ENCODE assay signal across 8 mouse cellular contexts in the genomic region with DNA sequence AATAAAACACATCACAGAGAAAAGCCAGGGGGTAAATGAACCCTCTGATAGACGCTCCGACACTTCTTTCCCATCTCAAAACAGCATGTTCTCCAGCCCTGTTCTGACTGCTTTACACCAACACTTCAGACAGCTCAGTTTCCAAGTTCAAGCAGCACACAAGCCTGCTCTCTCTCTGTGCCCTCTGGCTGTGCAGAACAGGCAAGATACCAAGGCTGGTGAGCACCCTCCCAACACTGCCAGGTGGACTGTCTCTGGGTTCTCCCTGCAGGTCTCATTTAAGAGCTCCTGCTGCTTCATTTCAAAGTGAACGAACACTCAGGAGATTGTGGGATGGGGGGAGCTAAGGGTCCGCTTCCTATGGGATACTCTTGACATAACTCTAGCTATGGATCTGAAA. TPM values are rescaled to one million over a fixed set of nuclear protein-coding genes. Genes with fewer than 3 reads are reported as not detected.
DNase-seq lines count a peak whose midpoint lies in the region; ATAC-seq and TF ChIP-seq lines count a peak whose summit lies in the region.

No protein-coding gene starts in this region.

- H3K36me3 ChIP-seq in forebrain, embryonic 16.5 days (ENCODE audit: control insufficient read depth, insufficient read depth) = no peaks in the 10 kb centered on the region
- no peaks in the 10 kb centered on the region for H3K36me3 ChIP-seq in liver, embryonic 14.5 days (replicated peaks; ENCODE audit: control insufficient read depth, insufficient read depth, low read depth)
- H3K36me3 ChIP-seq in thymus, adult 2 months (ENCODE audit: control insufficient read depth, insufficient read depth, low read length) = no peaks in the 10 kb centered on the region

- H3K4me3 ChIP-seq in forebrain, embryonic 16.5 days (replicated peaks; ENCODE audit: low read length) = peak overlapping the region; percentile 63
- H3K4me3 ChIP-seq in liver, embryonic 14.5 days (ENCODE audit: insufficient read depth in 1 of 2, low read depth in 2 of 2, low read length in 2 of 2) = peak overlapping the region; percentile 74 to 89; a peak in 3 of 4 replicates
- H3K4me3 ChIP-seq in thymus, adult 2 months (ENCODE audit: control insufficient read depth, insufficient read depth, low read length) = no peak overlapping the region

- no peaks in the 10 kb centered on the region for H3K27me3 ChIP-seq in forebrain, embryonic 16.5 days (replicated peaks; ENCODE audit: control insufficient read depth, insufficient read depth, low read length)
- H3K27me3 ChIP-seq in liver, embryonic 14.5 days (ENCODE audit: control insufficient read depth, insufficient read depth, low read length) = no peaks in the 10 kb centered on the region
- H3K27me3 ChIP-seq in thymus, adult 2 months (ENCODE audit: control insufficient read depth, insufficient read depth, low read length) = no peaks in the 10 kb centered on the region

- no peak for TF ChIP-seq CTCF in liver, embryonic 14.5 days (IDR thresholded peaks at IDR 0.05; ENCODE audit: low read depth)
- TF ChIP-seq CTCF in thymus, adult 2 months (IDR thresholded peaks at IDR 0.05; ENCODE audit: borderline replicate concordance, control insufficient read depth, extremely low read depth, insufficient read depth, low read length, poor library complexity) = no peak

- H3K27ac ChIP-seq in forebrain, embryonic 16.5 days (ENCODE audit: low read length) = no peak overlapping the region
- H3K27ac ChIP-seq in liver, embryonic 14.5 days = no peak overlapping the region
- no peak overlapping the region for H3K27ac ChIP-seq in thymus, adult 2 months (ENCODE audit: control insufficient read depth, insufficient read depth, low read length)

- H3K4me2 ChIP-seq in forebrain, embryonic 16.5 days (ENCODE audit: low read length) = peak overlapping the region; percentile 80
- H3K4me2 ChIP-seq in liver, embryonic 14.5 days (ENCODE audit: low read depth) = peak overlapping the region; percentile 97

- H3K9ac ChIP-seq in forebrain, embryonic 16.5 days (replicated peaks; ENCODE audit: low read depth, low read length) = peak overlapping the region; percentile 69; the same call in 1 of the 2 replicates
- H3K9ac ChIP-seq in liver, embryonic 14.5 days (replicated peaks) = peak overlapping the region; percentile 72

- H3K9me3 ChIP-seq in forebrain, embryonic 16.5 days (ENCODE audit: control insufficient read depth, low read length) = no peaks in the 10 kb centered on the region
- no peaks in the 10 kb centered on the region for H3K9me3 ChIP-seq in liver, embryonic 14.5 days (ENCODE audit: control insufficient read depth, low read length)

- no peak for TF ChIP-seq POLR2A in thymus, adult 2 months (IDR thresholded peaks at IDR 0.05; ENCODE audit: control insufficient read depth, extremely low read depth, insufficient read depth, low read length, poor library complexity)

- H3K4me1 ChIP-seq in forebrain, embryonic 16.5 days (replicated peaks; ENCODE audit: control insufficient read depth, insufficient read depth, low read length) = peaks cover 49% of the 10 kb centered on the region
- peaks cover 18 to 31% of the 10 kb centered on the region in 2 experiments for H3K4me1 ChIP-seq in liver, embryonic 14.5 days (replicated peaks; ENCODE audit: control insufficient read depth in 2 of 2, insufficient read depth in 2 of 2, low read length in 1 of 2)
- peaks cover 10% of the 10 kb centered on the region for H3K4me1 ChIP-seq in thymus, adult 2 months (replicated peaks; ENCODE audit: control insufficient read depth, insufficient read depth, low read length)

- 45% methylated on average over 4 of the region's 4 CpGs for WGBS in forebrain, embryonic 16.5 days
- WGBS in liver, embryonic 14.5 days (ENCODE audit: insufficient replicate concordance) = 78% methylated on average over 4 of the region's 4 CpGs
- 87% methylated on average over 4 of the region's 4 CpGs for WGBS in thymus, adult 2 months

- TF ChIP-seq EP300 in liver, embryonic 14.5 days (IDR thresholded peaks at IDR 0.05; ENCODE audit: low read depth) = no peak

- peak; percentile 20 to 25 for DNase-seq in cerebellum, postnatal 25 days
- no peak for DNase-seq in cerebellum, adult 18-20 months
- DNase-seq in CD4-positive helper T cell, adult 2 months (ENCODE audit: low read depth, low spot score) = peak; percentile 6
- DNase-seq in liver, embryonic 14.5 days (ENCODE audit: low read depth in 3 of 3, low spot score in 3 of 3) = no peak
- DNase-seq in thymus, adult 2 months = no peak
- DNase-seq in ovary, adult 18-20 months (ENCODE audit: low spot score) = no peak
- DNase-seq in urinary bladder, postnatal 36 days (ENCODE audit: low spot score in 2 of 2) = no peak

- no peak for ATAC-seq in forebrain, embryonic 16.5 days
- no peak for ATAC-seq in liver, embryonic 14.5 days (ENCODE audit: insufficient read depth)

RNA-seq across cellular contexts. Expression of a gene that starts 1.5 kb away (rescaled TPM):
- 139 and 141 TPM in 2 replicates for polyA plus RNA-seq in forebrain, embryonic 16.5 days (2015; fragmentation: Nextera tagmentation; extraction: Ambion mirVana)
- 22.0 and 30.1 TPM in 2 replicates for polyA plus RNA-seq in liver, embryonic 14.5 days (2012; rRNA removed)
- 34.8 and 35.7 TPM in 2 replicates for polyA plus RNA-seq in liver, embryonic 14.5 days (2014; fragmentation: Nextera tagmentation; extraction: Ambion mirVana)
- 65.9 and 67.2 TPM in 2 replicates for polyA plus RNA-seq in thymus, adult 2 months (2012; rRNA removed)

RNA-seq across cellular contexts. Expression of a gene that starts 56.7 kb away (rescaled TPM):
- 10.3 and 11.0 TPM in 2 replicates for polyA plus RNA-seq in forebrain, embryonic 16.5 days (2015; fragmentation: Nextera tagmentation; extraction: Ambion mirVana)
- polyA plus RNA-seq in liver, embryonic 14.5 days (2012; rRNA removed) = 9.7 and 12.8 TPM in 2 replicates
- polyA plus RNA-seq in liver, embryonic 14.5 days (2014; fragmentation: Nextera tagmentation; extraction: Ambion mirVana) = 6.9 and 7.1 TPM in 2 replicates
- 35.2 and 36.0 TPM in 2 replicates for polyA plus RNA-seq in thymus, adult 2 months (2012; rRNA removed)

Comparison
In these comparisons a context has a peak if more than half of its experiments do, and no peak if none do; other contexts are left out.
1. DNase-seq: peak in cerebellum, postnatal 25 days (2 of 2) and CD4-positive helper T cell, adult 2 months (single experiment); none in cerebellum, adult 18-20 months (0 of 2), liver, embryonic 14.5 days (0 of 3), thymus, adult 2 months (single experiment), ovary, adult 18-20 months (single experiment) and urinary bladder, postnatal 36 days (0 of 2).